Mouse (Mus musculus): Measurements from ENCODE around the gene Rpp14. TPM values are rescaled to one million over a fixed set of nuclear protein-coding genes. Genes with fewer than 3 reads are reported as not detected.

Rpp14 gene
- polyA plus RNA-seq, 1 experiment: 7.2 TPM

GRCm38 (mm10) chr14:8054310-8055102 lies 25.7 kb upstream of the Rpp14 start:
- no peaks in the 10 kb centered on the region for H3K27me3 ChIP-seq (ENCODE audit: control insufficient read depth, insufficient read depth, low read length)
- WGBS: 92% methylated on average over 17 of the region's 17 CpGs
- H3K4me1 ChIP-seq (replicated peaks; ENCODE audit: control insufficient read depth, insufficient read depth, low read length): no peaks in the 10 kb centered on the region
- H3K36me3 ChIP-seq (ENCODE audit: control insufficient read depth, insufficient read depth, low read length): no peaks in the 10 kb centered on the region
- H3K4me3 ChIP-seq (ENCODE audit: control insufficient read depth, insufficient read depth, low read length): no peak overlapping the region
- H3K27ac ChIP-seq (ENCODE audit: control insufficient read depth, insufficient read depth, low read length): no peak overlapping the region
- no peak for DNase-seq
- TF ChIP-seq POLR2A (IDR thresholded peaks at IDR 0.05; ENCODE audit: control insufficient read depth, extremely low read depth, insufficient read depth, low read length, poor library complexity) (no peak), CTCF (IDR thresholded peaks at IDR 0.05; ENCODE audit: borderline replicate concordance, control insufficient read depth, extremely low read depth, insufficient read depth, low read length, poor library complexity) (no peak)

DNA sequence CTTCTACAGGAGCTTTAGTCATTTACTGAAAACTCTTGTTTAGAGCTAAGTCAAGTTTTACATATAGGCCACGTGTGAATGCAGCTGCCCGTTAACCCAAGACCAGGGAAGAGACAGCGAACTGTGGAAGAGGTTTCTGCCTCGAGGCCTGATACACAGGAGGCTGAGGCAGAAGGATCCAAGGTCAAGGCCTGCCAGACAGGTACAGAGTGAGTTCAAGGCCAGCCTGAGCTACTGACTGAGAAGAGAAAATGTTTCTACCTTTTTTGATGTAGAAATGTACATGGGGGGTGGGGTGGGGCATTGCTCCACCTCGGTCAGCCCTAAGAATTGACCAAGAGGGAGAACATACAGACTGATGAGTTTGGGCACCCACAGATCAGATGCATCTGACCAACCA lies 24.1 kb upstream of the Rpp14 start:
- no peak for DNase-seq
- Histone ChIP-seq H3K4me3 (ENCODE audit: control insufficient read depth, insufficient read depth, low read length) (no peak overlapping the region), H3K27ac (ENCODE audit: control insufficient read depth, insufficient read depth, low read length) (no peak overlapping the region), H3K27me3 (ENCODE audit: control insufficient read depth, insufficient read depth, low read length) (no peaks in the 10 kb centered on the region), H3K4me1 (replicated peaks; ENCODE audit: control insufficient read depth, insufficient read depth, low read length) (no peaks in the 10 kb centered on the region), H3K36me3 (ENCODE audit: control insufficient read depth, insufficient read depth, low read length) (no peaks in the 10 kb centered on the region)
- TF ChIP-seq CTCF (IDR thresholded peaks at IDR 0.05; ENCODE audit: borderline replicate concordance, control insufficient read depth, extremely low read depth, insufficient read depth, low read length, poor library complexity) (no peak), POLR2A (IDR thresholded peaks at IDR 0.05; ENCODE audit: control insufficient read depth, extremely low read depth, insufficient read depth, low read length, poor library complexity) (no peak)
- WGBS: 93% methylated on average over 5 of the region's 5 CpGs

DNA sequence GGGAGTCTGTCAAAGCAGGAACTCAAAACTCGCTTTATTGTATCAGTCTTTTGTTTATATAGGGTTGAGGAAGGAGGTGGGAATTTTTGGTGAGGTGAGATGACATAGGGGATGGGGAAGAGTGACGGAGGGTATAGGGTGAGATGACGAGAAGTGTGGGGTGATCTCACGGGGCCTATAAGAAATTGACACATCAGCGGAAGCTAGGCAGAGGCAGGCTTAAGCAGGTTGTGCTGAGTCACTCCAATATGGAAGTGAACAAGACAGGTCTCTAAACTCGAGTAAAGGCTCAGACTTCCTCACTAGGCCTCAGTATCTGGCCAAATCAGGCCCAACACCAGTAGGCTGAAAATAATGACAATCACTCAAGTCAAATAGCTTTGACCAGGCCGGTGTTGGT lies 20.2 kb upstream of the Rpp14 start:
- WGBS: 96% methylated on average over 7 of the region's 7 CpGs
- H3K27ac ChIP-seq (ENCODE audit: control insufficient read depth, insufficient read depth, low read length): no peak overlapping the region
- TF ChIP-seq POLR2A (IDR thresholded peaks at IDR 0.05; ENCODE audit: control insufficient read depth, extremely low read depth, insufficient read depth, low read length, poor library complexity) (no peak), CTCF (IDR thresholded peaks at IDR 0.05; ENCODE audit: borderline replicate concordance, control insufficient read depth, extremely low read depth, insufficient read depth, low read length, poor library complexity) (no peak)
- no peak overlapping the region for H3K4me3 ChIP-seq (ENCODE audit: control insufficient read depth, insufficient read depth, low read length)
- no peak for DNase-seq
- H3K36me3 ChIP-seq (ENCODE audit: control insufficient read depth, insufficient read depth, low read length): no peaks in the 10 kb centered on the region
- H3K4me1 ChIP-seq (replicated peaks; ENCODE audit: control insufficient read depth, insufficient read depth, low read length): peaks cover 3% of the 10 kb centered on the region; the same call in 1 of the 2 replicates
- H3K27me3 ChIP-seq (ENCODE audit: control insufficient read depth, insufficient read depth, low read length): no peaks in the 10 kb centered on the region

GRCm38 (mm10) chr14:8062076-8062475 lies 18.1 kb upstream of the Rpp14 start:
- no peak for TF ChIP-seq POLR2A (IDR thresholded peaks at IDR 0.05; ENCODE audit: control insufficient read depth, extremely low read depth, insufficient read depth, low read length, poor library complexity)
- no peak for TF ChIP-seq CTCF (IDR thresholded peaks at IDR 0.05; ENCODE audit: borderline replicate concordance, control insufficient read depth, extremely low read depth, insufficient read depth, low read length, poor library complexity)
- WGBS: 56% methylated on average over 3 of the region's 3 CpGs
- peaks cover 3% of the 10 kb centered on the region; the same call in 1 of the 2 replicates for H3K4me1 ChIP-seq (replicated peaks; ENCODE audit: control insufficient read depth, insufficient read depth, low read length)
- no peak overlapping the region for H3K4me3 ChIP-seq (ENCODE audit: control insufficient read depth, insufficient read depth, low read length)
- no peak overlapping the region for H3K27ac ChIP-seq (ENCODE audit: control insufficient read depth, insufficient read depth, low read length)
- no peak for DNase-seq
- H3K36me3 ChIP-seq (ENCODE audit: control insufficient read depth, insufficient read depth, low read length): no peaks in the 10 kb centered on the region
- no peaks in the 10 kb centered on the region for H3K27me3 ChIP-seq (ENCODE audit: control insufficient read depth, insufficient read depth, low read length)

GRCm38 (mm10) chr14:8062537-8063301 lies 17.4 kb upstream of the Rpp14 start:
- TF ChIP-seq CTCF (IDR thresholded peaks at IDR 0.05; ENCODE audit: borderline replicate concordance, control insufficient read depth, extremely low read depth, insufficient read depth, low read length, poor library complexity) (no peak), POLR2A (IDR thresholded peaks at IDR 0.05; ENCODE audit: control insufficient read depth, extremely low read depth, insufficient read depth, low read length, poor library complexity) (no peak)
- Histone ChIP-seq H3K36me3 (ENCODE audit: control insufficient read depth, insufficient read depth, low read length) (no peaks in the 10 kb centered on the region), H3K4me1 (replicated peaks; ENCODE audit: control insufficient read depth, insufficient read depth, low read length) (peaks cover 3% of the 10 kb centered on the region; the same call in 1 of the 2 replicates), H3K27ac (ENCODE audit: control insufficient read depth, insufficient read depth, low read length) (no peak overlapping the region), H3K27me3 (ENCODE audit: control insufficient read depth, insufficient read depth, low read length) (no peaks in the 10 kb centered on the region), H3K4me3 (ENCODE audit: control insufficient read depth, insufficient read depth, low read length) (no peak overlapping the region)
- no peak for DNase-seq
- WGBS: 94% methylated on average over 3 of the region's 3 CpGs

GRCm38 (mm10) chr14:8063835-8064785 lies 16.1 kb upstream of the Rpp14 start:
- no peak for DNase-seq
- Histone ChIP-seq H3K4me1 (replicated peaks; ENCODE audit: control insufficient read depth, insufficient read depth, low read length) (peaks cover 3% of the 10 kb centered on the region; the same call in 1 of the 2 replicates), H3K36me3 (ENCODE audit: control insufficient read depth, insufficient read depth, low read length) (no peaks in the 10 kb centered on the region), H3K4me3 (ENCODE audit: control insufficient read depth, insufficient read depth, low read length) (no peak overlapping the region), H3K27me3 (ENCODE audit: control insufficient read depth, insufficient read depth, low read length) (no peaks in the 10 kb centered on the region), H3K27ac (ENCODE audit: control insufficient read depth, insufficient read depth, low read length) (no peak overlapping the region)
- 78% methylated on average over 8 of the region's 8 CpGs for WGBS
- TF ChIP-seq CTCF (IDR thresholded peaks at IDR 0.05; ENCODE audit: borderline replicate concordance, control insufficient read depth, extremely low read depth, insufficient read depth, low read length, poor library complexity) (no peak), POLR2A (IDR thresholded peaks at IDR 0.05; ENCODE audit: control insufficient read depth, extremely low read depth, insufficient read depth, low read length, poor library complexity) (no peak)
